Mouse (Mus musculus) embryonic facial prominence, embryonic 13.5 days (tissue): ENCODE data around the gene Cdca7l. TPM values are rescaled to one million over a fixed set of nuclear protein-coding genes. Genes with fewer than 3 reads are reported as not detected.

ENCODE experiments used
- ATAC-seq: fragments of 200-750 bp; cut with Nextera tagmentation; 2 replicates; pipeline ENCODE4 v1.8.0; 2017; ENCODE audit warnings: low read depth; ENCODE audit not compliant: insufficient number of reproducible peaks, insufficient read depth, low FRiP score, low TSS enrichment
- H3K27ac ChIP-seq: fragments of 300-500 bp; sonication (generic); 2 replicates; pipeline ENCODE4 v1.5.1; 2015; ENCODE audit warnings: moderate library complexity, mild to moderate bottlenecking, inconsistent platforms
- H3K27me3 ChIP-seq: fragments of 300-500 bp; sonication (generic); 2 replicates; pipeline ENCODE4 v1.6.1; 2015; ENCODE audit warnings: mild to moderate bottlenecking, inconsistent platforms
- H3K36me3 ChIP-seq: fragments of 300-500 bp; sonication (generic); 2 replicates; pipeline ENCODE4 v1.6.1; 2015; ENCODE audit warnings: mild to moderate bottlenecking, inconsistent platforms
- H3K4me1 ChIP-seq: fragments of 300-500 bp; sonication (generic); 2 replicates; pipeline ENCODE4 v1.6.1; 2015; ENCODE audit warnings: inconsistent platforms
- H3K4me2 ChIP-seq: fragments of 300-500 bp; sonication (generic); 2 replicates; pipeline ENCODE4 v1.6.1; 2015; ENCODE audit warnings: moderate library complexity, mild to moderate bottlenecking, inconsistent platforms
- H3K4me3 ChIP-seq: fragments of 300-500 bp; sonication (generic); 2 replicates; pipeline ENCODE4 v1.5.1; 2015; ENCODE audit warnings: mild to moderate bottlenecking, inconsistent platforms
- H3K9ac ChIP-seq: fragments of 300-500 bp; sonication (generic); 2 replicates; pipeline ENCODE4 v1.6.1; 2015; ENCODE audit warnings: mild to moderate bottlenecking, inconsistent platforms
- H3K9me3 ChIP-seq: fragments of 300-500 bp; sonication (generic); 2 replicates; pipeline ENCODE4 v1.6.1; 2016; ENCODE audit warnings: inconsistent platforms
- WGBS: fragments of 180-500 bp; shearing (Covaris S2); methylation state at CpG from one replicate; pipeline ENCODE4 v1.1.7; 2015; ENCODE audit warnings: mixed read lengths; 5-methylcytosine and 5-hydroxymethylcytosine counted together
- polyA plus RNA-seq: library from polyadenylated mRNA; unstranded; fragments of >200 nt; fragmentation: Nextera tagmentation; extraction: Ambion mirVana; gene quantifications from 2 replicates; pipeline ENCODE4 v1.2.1, GENCODE M21; 2015

Cdca7l gene
- polyA plus RNA-seq, 1 experiment from 2014 or later = 32.9 TPM

- Histone ChIP-seq H3K4me1 (peaks cover 13% of the 10 kb centered on the region), H3K36me3 (no peaks in the 10 kb centered on the region)
- no peak for ATAC-seq
Measured at GRCm38 (mm10) chr12:117915826-117916588, 111.9 kb downstream of the Cdca7l start.

More at GRCm38 (mm10) chr12:117915826-117916588, 111.9 kb downstream of the Cdca7l start:
- WGBS = 49% methylated on average over 10 of the region's 10 CpGs
- H3K4me2 ChIP-seq = no peak overlapping the region
- H3K27ac ChIP-seq = no peak overlapping the region
- H3K9me3 ChIP-seq = no peaks in the 10 kb centered on the region
- no peaks in the 10 kb centered on the region for H3K27me3 ChIP-seq
- no peak overlapping the region for H3K9ac ChIP-seq
- H3K4me3 ChIP-seq = no peak overlapping the region
